Mouse (Mus musculus) thymus, adult 18-20 months (tissue): ENCODE results near the gene Fau.
"Not testable (repeated sequence)": the region's sequence is repeated elsewhere in the genome, so short reads cannot be mapped to it uniquely, and the experiment has no call there.

Experiments used
- DNase-seq, 2 experiments: peaks; one replicate each; pipeline ENCODE4 v3.0.0; 2022; ENCODE audit warnings: mixed read lengths in 2 of 2

Fau gene

DNA sequence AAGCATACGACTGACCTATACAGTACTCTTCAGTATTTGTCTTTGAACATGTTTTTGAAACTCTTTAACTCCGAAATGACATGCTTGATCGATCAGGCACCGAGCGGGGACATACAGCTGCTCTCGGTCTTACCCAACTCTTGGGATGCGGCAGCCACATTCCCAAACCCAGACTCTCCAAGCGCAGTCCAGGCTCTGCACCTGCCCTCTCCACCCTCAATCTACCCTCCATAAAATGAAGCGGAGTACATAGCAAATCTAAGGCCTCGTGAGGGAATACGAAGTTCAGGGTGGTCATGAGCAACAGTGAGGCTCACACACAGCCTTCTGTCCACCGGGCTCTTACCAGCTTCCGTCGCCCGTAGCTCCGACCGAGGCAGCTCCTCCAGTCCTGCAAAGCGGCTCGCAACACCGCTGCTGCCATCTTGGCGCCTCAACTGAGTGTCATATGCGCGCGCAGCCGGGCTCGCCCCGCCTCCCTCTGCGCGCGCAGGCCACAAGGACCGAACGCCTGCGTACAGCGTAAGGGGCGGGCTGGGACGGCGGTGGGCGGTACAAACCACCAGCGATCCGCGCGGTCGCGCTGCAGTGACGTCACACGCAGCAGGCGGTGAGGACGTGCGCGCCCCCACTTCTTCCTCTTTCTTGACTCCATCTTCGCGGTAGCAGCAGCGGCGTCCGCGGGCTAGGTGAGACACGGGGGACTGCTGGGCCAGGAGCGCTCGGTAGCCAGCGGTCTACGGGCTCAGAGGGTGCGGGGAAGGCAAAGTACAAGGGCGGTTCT lies at the start of gene Fau, which contains the start of gene Mrpl49:
Gene Fau, plus strand, starts transcription at position 532 of the 784 bp plus-strand sequence.
Gene Mrpl49, minus strand, starts transcription at position 473 of the 784 bp plus-strand sequence.
- DNase-seq = peak; percentile 98

DNA sequence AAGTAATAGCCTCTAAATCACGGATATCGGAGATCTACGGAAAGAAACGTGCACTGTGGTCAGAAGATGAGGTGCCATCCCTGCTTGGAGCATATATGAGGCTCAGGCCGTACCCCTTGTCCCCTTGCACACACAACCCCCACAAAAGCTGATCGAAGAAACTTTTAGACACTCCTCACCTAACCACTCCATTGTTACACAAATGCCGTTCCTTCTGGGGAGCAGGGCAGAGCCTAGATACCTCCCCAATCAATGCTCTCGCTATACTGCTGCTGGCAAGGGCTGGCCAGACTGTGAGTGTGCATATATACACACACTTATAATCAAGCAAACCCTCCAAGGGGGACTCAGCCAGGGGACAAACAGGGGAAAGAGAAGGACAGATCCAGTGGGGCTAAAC lies 48.5 kb upstream of the Fau start:
- DNase-seq = no peak

DNA sequence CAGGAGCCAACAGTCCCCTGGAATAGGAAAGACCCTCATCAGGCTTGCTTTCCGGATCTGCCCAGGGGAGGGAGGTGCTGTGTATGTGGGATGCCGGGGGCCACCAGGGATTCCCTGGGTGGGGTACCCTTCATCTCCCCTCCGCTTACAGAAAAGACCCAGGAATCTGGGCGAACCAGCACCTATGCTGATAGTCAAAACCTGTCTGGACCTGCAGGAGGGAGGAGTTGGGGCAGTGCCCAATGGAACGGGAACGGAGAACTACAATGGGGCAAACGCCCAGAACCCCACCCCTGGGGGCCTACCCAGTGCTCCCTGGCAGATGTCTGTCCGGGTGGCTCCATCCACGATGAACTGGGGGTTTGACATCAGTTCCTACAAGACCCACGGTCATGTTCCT lies 44.0 kb upstream of the Fau start:
- no peak for DNase-seq

DNA sequence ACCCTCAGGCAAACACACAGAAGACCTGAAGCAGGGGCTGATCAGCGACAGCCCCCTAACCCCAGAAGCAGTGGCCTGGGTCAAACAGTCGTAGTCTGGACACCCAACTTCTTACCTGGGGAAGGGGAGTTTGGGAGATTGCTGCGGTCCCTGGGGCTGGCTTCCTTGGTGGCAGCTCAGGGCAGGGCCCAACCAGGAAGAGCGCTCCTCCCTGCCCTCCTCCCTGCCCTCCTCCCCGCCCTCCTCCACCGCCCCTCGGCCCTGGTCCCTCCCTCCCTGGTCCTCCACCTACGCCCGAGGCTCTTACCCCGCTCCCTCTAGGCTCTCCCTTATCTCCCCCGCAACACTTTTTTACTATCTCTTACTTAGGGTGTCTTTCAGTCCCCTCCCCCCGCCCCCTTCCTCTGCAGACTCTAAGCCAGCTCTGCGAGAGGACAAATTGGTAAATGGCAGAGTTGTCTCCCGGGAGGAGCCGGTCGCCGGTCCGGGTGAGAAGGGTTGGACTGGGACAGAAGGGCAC lies 42.6 kb upstream of the Fau start:
- peak; percentile 35 to 40 for DNase-seq

DNA sequence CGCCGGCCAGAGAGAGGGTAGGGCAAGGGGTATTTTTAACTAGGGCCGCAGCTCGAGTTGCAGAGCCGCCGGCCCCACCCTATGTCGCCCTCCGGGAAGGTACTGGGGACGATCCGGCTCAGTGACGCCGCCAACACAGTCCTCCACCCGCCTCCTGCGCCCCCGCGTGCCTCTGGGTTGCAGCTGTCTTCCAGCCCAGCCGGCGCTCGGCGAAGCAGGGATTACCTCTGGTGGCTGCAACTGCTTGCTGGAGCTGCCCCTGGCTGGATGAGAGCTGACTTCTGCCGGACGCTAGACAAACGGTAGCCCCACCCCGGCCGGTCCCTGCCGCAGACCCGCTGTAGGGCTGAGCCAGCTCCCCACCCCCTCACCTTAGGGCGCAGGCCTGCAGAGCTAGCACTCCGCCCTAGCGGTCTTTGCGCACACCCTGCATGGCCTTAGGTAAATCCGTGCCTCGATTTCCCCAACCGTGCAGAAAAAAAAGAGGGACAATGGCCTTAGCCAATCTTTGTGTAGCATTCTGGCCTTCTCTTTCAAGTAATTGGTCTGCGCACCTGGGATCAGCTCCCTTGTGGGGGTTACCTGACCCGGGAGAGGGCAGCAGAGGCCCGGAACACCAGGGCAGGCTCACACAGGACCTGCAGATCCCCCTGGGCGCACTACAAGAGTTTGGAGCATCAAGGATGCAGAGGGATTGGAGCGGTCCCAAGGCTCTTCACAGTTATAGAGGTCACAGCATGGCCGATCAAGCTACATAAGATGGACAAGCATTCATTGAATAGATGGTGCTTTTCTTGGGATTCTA lies 41.9 kb upstream of the Fau start, which contains the start of gene Capn1:
Gene Capn1, minus strand, starts transcription at position 387 of the 805 bp plus-strand sequence.
- DNase-seq = peak; percentile 72 to 75

DNA sequence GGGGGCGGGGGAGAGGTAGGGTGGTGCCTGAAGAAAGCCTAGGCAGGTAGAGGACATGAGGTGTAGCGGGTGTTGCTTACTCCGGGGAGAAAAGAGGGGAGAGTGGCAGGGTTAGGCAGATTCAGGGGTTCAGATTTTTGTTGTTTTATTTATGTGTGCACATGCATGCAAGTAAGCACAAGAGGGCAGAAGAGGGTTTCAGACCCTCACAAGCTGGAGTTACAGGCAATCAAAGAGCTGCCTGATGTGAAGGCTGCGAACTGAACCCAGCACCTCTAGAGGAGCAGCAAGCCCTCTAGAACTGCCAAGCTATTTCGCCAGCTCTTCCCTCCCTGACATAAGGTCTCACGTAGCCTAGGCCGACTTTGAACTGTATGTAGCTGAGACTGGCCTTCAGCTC lies 41.1 kb upstream of the Fau start:
- no peak for DNase-seq

DNA sequence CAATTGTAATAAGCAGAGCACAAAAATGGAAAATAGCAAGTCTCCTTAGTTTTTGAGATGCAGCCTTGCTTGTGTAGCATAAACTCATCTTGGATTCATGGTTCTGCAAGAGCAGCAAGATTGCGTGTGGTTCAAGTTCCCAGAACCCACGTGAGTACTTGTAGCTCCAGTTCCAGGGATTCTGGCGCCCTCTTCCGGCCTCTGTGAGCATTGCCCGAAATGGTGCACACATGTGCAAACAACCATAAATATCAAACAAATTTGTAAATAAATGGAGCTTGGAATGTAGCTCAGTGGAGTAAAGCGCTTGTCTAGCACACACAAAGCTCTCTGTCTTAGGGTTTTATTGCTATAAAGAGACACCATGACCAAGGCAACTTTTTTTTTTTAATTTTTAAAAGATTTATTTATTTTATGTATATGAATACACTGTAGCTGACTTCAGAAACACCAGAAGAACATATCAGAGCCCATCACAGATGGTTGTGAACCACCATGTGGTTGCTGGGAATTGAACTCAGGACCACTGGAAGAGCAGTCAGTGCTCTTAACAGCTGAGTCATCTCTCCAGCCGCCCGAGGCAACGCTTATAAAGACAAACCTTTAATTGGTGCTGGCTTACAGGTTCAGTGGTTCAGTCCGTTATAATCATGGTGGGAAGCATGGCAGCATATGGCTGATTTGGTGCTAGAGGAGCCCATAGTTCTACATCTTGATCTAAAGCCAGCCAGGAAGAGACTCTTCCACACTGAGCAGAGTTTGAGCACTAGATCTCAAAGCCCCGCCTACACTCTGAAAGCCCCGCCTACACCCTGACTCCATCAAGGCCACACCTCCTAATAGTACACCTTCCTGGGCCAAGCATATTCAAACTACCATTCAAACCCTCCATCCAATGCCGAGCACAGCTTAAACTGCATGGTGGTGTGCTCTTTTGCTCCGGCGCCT lies 39.2 kb upstream of the Fau start:
- peak; percentile 68 to 76 for DNase-seq

DNA sequence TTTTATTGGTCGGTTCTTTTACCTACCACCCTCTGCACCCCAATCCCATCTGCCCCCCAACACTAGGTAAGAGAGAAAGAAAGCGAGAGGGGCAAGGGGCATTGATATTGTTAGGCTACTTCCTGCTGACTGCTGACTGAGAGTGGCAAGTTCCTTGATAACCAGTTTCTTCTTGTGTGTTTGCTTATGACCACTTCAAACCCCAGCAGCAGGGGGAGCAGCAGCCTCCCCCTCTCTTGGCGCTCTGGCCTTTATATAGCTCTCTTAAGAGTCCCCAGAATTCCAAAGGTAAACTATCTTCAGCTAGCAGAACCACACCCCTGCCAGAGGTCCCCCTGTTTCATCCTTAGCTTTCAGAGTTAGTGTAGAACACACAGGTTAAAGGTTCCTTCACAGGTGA lies 37.4 kb upstream of the Fau start:
- no peak for DNase-seq

DNA sequence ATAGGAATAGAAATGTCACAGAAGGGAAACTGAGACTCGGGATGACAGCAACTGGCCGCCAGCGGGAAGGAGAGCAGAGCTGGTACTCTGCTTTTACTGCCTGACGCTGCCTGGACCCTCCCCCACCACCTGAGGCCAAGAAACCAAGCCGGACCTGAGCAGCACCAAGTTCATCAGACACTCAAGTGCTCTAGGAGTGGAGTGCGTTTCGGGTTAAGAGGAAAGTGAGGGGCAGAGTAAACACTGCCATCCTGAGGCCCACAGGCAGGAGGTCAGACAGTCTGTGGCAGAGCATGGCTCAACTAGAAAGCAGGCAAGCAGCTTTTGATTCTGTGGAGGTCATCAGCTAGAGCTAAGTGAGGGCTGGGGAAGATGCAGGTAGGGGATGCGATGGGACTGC lies 34.6 kb upstream of the Fau start:
- DNase-seq = no peak

DNA sequence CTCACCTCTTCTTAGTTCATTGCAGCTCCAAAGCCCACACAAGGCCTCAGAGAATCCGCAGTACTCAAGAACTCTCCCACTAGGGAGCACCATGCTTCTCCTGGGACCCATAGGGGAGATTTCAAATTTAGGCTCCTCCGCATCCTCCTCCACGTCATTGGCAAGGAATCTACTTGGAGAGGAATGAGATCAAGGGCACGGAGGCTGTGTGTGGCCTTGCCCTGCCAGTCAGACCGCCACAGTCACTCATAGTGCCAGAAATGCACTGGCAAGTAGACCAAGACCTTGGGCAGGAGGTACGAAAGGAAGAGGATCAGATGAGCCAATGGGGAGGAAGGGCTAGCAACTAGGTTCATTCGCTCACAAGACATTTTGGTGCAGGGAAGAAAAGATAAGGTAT lies 33.7 kb upstream of the Fau start:
- no peak for DNase-seq

DNA sequence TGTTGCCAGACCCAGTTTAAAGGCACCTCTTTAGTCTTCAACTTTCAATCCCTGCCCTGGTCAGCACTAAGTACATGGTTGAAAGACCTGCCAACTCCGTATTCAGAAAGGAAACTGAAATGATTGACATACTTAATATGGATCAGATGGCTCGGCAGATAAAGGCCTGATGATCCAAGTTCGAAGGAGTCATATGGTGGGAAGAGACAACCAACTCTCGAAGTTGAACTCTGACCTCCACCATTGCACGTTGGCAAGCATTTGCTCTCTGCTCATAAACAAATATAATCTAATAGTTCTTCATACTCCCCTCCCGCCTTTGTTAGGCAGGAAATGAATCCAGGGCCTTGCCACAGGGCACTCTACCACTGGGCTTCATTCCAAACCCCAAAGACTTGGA lies 28.7 kb upstream of the Fau start:
- DNase-seq = no peak

DNA sequence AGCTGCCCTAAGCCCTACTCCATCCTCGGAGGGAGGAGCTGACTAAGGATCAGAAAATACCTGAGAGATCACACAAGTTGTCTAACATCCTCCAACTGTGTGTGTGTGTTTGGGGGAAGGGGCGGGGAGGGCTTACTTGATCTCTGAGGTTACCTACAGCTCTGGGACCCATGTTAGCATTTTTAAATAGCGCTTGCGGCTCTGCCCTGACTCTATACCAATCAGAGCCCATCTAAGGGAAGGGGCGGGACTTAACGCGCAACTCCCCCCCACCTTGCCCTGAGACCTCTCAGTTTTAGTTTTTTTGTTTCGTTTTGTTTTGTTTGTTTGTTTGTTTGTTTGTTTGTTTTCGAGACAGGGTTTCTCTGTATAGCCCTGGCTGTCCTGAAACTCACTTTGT lies 28.2 kb upstream of the Fau start:
- no peak for DNase-seq

DNA sequence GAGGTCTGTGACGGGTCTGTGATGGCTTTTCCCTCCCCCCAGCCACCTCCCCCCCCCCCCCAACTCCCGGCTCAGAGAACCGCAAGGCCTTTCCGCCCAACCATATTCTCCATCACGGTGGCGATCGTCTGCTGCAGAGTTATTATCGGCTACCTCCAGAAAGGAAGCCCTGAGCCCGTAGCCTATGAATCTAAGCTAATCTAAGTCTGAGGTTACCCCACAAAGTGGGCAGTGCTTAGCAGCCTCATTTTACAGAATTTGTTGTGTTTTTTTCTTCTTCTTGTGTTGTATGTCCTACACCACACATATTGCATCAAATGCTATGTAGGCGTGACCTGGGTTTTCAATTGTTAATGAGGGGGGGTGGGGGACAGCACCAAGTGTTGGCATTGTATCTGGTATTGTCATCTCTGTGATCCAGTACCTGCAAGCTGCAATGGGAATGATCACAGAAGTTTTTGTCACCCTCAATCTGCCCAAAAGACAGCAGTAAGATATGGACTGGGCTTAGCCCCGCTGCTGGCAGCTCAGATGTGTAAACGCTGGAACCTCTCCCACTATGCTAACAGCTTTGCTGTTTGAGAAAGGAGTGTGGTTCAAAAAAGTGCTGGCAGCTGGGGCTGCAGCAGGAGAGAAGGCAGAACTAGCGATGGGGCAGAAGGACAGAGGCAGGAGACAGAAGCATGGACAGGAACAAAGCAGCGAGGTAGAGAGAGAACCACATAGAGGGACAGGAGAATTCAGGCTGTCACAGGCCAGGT lies 26.9 kb upstream of the Fau start:
- no peak for DNase-seq

DNA sequence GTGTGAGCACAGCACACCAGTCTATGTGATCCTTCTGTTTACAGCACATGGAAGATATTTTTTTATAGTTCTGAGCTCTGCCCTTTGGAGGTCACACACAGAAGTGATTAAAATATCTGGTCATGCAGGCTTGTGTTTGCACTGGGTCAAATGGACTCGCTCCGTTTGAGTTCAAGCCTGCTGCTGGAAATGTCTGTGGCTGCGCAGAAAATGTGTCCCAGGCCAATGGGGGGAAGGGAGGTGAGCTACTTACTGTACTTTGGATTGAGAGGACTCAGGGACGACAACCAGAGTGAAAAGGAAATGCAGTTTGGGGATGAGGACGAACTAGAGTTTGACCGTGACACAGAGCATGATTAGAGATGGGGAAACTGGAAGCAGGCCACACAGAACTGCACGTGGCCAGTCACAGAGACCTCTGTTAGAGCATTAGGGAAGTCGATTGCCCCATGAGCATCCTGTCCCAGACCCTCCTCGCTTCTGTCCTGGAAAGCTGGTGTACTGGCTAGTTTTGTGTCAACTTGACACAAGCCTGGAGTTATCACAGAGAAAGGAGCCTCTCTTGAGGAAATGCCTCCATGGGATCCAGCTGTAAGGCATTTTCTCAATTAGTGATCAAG lies 21.6 kb upstream of the Fau start:
- no peak for DNase-seq

DNA sequence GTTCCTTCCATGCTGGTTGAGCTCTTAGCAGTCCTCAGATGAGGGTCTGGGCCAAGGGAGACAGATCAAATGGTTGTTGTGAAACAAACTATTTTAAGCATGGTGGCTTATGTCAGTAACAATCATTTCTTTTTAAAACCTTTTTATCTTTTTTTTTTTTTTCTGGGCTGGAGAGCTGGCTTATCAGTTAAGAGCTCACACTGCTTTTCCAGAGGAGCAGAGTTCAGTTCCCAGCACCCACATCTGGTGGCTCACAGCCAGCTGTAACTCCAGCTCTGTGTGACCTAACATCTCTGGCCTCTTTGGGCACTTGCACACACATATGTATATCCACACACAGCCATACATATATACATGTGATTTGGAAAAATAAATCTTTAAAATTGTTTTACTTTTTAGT lies 19.9 kb upstream of the Fau start:
- DNase-seq = no peak

DNA sequence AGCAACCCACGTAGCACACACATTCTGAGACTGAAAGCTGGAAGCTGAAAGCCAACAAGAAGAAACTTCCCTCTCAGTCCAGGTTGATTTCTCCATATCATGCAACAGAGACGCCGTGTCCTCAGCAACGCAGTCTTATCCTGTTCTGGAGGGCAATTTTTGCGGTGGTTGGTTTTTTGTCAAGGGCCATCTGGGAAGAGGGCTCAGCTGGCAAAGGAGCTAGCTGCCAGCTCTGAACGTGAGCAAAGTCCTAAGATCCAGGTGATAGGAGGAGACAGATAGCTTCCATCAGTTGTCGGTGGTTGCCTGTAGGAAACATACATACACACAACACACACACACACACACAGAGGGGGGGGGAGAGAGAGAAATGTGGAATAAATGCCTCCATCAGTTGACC lies 19.3 kb upstream of the Fau start:
- DNase-seq = no peak

DNA sequence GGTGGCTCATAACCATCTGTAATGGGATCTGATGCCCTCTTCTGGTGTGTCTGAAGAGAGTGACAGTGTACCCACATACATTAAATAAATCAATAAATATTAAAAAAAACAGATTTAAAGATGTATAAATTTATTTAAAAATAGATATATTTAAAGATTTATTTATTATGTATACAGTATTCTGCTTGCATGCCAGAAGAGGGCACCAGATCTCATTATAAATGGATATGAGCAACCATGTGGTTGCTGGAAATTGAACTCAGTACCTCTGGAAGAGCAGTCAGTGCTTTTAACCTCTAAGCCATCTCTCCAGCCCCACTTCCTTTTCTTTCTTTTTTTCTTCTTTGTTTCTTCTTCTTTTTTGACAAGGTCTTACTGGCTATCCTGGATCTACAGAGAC lies 17.6 kb upstream of the Fau start:
- no peak for DNase-seq

DNA sequence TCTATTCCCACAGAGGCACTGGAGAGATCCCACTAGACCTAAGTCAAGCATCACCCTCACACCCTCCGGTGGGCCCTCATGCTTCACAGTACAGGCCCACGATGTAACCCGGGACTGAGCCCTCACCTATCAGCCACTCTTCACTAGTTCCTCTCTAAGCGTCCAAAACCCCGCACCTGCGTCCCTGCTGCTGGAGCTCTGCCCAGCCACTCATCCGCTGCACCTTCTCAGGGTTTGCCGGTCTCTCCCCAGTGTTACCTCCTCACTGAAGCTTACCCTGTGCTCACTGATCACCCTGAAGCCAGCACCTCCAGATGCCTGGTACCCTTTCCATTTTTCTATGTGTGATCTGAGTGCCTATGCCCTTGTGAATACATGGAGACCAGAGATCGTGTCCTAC lies 15.4 kb upstream of the Fau start:
- no peak for DNase-seq

DNA sequence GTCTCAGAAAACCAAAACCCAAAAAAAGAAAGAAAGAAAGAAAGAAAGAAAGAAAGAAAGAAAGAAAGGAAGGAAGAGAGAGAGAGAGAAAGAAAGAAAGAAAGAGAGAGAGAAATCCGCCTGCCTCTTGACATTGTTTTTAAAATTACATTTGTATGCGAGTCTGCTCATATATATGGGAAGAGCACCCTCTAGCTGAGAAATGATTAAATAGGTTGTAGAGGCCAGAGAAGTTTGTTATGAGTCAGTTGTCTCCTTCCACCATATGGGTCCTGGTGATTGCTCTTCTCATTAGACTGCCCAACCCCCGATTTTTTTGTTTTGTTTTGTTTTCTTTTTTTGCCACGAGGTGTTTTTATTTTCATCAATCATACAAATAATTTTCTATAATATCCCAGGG lies 13.5 kb upstream of the Fau start:
- DNase-seq = not testable (repeated sequence)

DNA sequence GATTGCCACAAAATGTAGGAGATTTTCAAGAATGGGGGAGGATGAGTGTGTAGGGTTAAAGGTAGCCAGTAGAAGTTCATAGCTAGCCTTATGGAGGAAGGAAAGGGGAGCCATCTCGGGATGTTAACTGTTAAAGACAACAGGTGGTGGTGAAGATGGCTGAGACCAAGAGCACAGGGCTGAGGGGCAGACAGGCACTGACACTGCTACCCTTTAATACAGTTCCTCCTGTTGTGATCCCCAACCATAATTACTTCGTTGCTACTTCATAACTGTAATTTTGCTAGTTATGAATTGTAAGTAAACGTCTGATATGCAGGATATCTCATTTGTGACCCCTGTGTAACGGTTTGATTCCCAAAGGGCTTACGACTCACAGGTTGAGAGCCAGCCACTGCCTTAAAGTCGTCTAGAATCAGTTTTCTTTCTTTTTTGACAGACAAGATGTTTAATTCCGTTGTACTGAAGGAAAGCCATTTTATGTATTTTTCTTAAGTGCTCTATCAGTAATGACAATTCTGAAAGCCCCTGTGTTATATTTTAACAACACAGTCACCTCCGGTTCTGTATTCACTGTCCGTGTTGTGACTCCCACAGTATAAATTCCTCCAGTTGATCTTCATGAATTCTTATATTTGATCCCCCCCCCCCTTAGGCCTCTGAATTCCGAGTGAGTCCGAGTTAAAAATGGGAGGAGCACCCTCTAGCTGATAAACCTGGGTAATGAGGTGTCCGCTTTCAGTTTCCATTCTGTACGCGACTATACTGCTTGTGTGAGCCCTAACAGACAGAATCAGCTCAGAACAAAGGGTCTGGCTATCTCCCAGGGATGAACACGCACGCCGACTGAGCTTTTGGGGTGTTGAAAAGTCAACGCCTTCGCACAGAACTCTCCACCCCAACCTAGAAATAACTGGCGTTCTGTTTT lies 12.0 kb upstream of the Fau start:
- no peak for DNase-seq
